Mouse (Mus musculus) embryonic fibroblast, embryonic 13.5 days (primary cell): Measurements from ENCODE around the gene Slf2.

Experiments used
- CTCF ChIP-seq: IDR thresholded peaks from 2 replicates; pipeline ENCODE4 v1.5.1; 2011; ENCODE audit warnings: mild to moderate bottlenecking, control low read depth, low read length, moderate library complexity, borderline replicate concordance; ENCODE audit not compliant: insufficient read depth
- POLR2A ChIP-seq: IDR thresholded peaks from 2 replicates; pipeline ENCODE4 v1.6.1; 2011; ENCODE audit warnings: low read depth, mild to moderate bottlenecking, control low read depth, low read length, moderate library complexity

DNA sequence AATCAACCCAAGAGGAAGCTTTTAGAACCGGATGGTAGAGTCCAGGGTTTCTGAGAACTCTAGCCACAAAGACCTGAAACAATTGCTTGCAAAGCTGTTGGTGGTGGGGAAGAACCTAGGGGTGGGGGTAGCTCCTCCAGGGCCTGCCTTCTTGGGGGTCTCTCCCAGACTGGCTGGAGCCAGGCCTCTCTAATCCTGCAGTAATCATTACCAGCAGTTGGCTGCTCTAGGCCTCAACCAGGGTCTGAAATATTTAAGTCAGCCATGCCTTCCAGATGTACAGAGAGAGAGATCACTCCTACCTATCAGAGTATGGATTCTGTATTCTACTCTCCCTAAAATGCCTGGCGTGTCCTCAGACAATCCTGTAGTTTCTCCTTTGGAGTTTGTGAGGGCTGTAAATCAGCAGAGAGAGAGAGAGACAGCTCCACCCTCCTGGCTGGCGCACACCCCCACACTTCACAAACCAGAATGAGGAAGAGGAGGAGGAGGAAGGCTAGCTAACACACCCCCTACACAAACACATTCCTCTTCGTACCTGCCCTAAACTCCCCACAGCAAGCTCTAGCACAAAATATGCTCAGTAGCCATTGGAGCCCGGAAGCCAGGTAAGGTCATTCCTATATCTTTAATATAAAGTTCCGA lies 82.8 kb downstream of the Slf2 start:
- no peak for TF ChIP-seq CTCF
- no peak for TF ChIP-seq POLR2A
